Mouse (Mus musculus) liver, postnatal 0 days (tissue): ENCODE results near the gene Car12. TPM values are rescaled to one million over a fixed set of nuclear protein-coding genes. Genes with fewer than 3 reads are reported as not detected.

Experiments
- ATAC-seq: fragments of 200-750 bp; cut with Nextera tagmentation; 2 replicates; pipeline ENCODE4 v1.8.0; 2017; ENCODE audit warnings: mild to moderate bottlenecking, moderate library complexity
- DNase-seq: peaks from one replicate; pipeline ENCODE4 v3.0.0-alpha.2; 2016
- H3K27ac ChIP-seq: fragments of 300-500 bp; sonication (generic); 2 replicates; pipeline ENCODE4 v1.5.1; 2014; ENCODE audit warnings: antibody characterized with exemption, moderate library complexity, mild to moderate bottlenecking, low read depth
- H3K27me3 ChIP-seq: fragments of 300-500 bp; sonication (generic); 2 replicates; pipeline ENCODE4 v1.6.1; 2014; ENCODE audit warnings: low read length, control low read depth, mixed read lengths; ENCODE audit not compliant: insufficient read depth
- H3K36me3 ChIP-seq: fragments of 300-500 bp; sonication (generic); replicated peaks from 2 replicates; pipeline ENCODE4 v1.6.1; 2014; ENCODE audit warnings: mild to moderate bottlenecking, control low read depth, low read length, moderate library complexity, mixed read lengths; ENCODE audit not compliant: insufficient read depth
- H3K4me1 ChIP-seq: fragments of 300-500 bp; sonication (generic); 2 replicates; pipeline ENCODE4 v1.6.1; 2014; ENCODE audit warnings: antibody characterized with exemption, mild to moderate bottlenecking, control low read depth; ENCODE audit not compliant: insufficient read depth
- H3K4me2 ChIP-seq: fragments of 300-500 bp; sonication (generic); 2 replicates; pipeline ENCODE4 v1.6.1; 2014; ENCODE audit warnings: low read depth, mild to moderate bottlenecking, low read length, moderate library complexity, mixed read lengths
- H3K4me3 ChIP-seq: fragments of 300-500 bp; sonication (generic); 2 replicates; pipeline ENCODE4 v1.5.1; 2014; ENCODE audit warnings: low read depth, low read length
- H3K9ac ChIP-seq: fragments of 300-500 bp; sonication (generic); replicated peaks from 2 replicates; pipeline ENCODE4 v1.6.1; 2014; ENCODE audit warnings: mild to moderate bottlenecking, moderate library complexity
- H3K9me3 ChIP-seq: fragments of 300-500 bp; sonication (generic); 2 replicates; pipeline ENCODE4 v1.6.1; 2016; ENCODE audit warnings: mild to moderate bottlenecking, control low read depth, low read length, mixed read lengths
- CTCF ChIP-seq: sonication (generic); IDR thresholded peaks from 2 replicates; pipeline ENCODE4 v1.5.1; 2016; ENCODE audit warnings: antibody characterized with exemption, low read depth
- EP300 ChIP-seq: IDR thresholded peaks from 2 replicates; pipeline ENCODE4 v1.6.1; 2016; ENCODE audit warnings: antibody characterized with exemption, low read depth, mild to moderate bottlenecking
- WGBS: fragments of 180-500 bp; shearing (Covaris S2); extraction: QIAGEN DNeasy Blood & Tissue Kit; methylation state at CpG from one replicate; pipeline ENCODE4 v1.1.7; 2014; ENCODE audit not compliant: insufficient replicate concordance; 5-methylcytosine and 5-hydroxymethylcytosine counted together
- polyA plus RNA-seq: library from polyadenylated mRNA; unstranded; fragments of >200 nt; fragmentation: Nextera tagmentation; extraction: Ambion mirVana; gene quantifications from 2 replicates; pipeline ENCODE4 v1.2.1, GENCODE M21; 2015

Gene Car12
- polyA plus RNA-seq, 1 experiment from 2014 or later = 0.12 TPM

GRCm38 (mm10) chr9:66705766-66706165 is 7.7 kb upstream of the Car12 start:
- H3K36me3 ChIP-seq = no peaks in the 10 kb centered on the region
- no peak overlapping the region for H3K27ac ChIP-seq
- no peaks in the 10 kb centered on the region for H3K27me3 ChIP-seq
- DNase-seq = peak; percentile 85
- TF ChIP-seq CTCF = peak; percentile 96
- TF ChIP-seq EP300 = no peak
- no peak overlapping the region for H3K4me3 ChIP-seq
- H3K9ac ChIP-seq = no peak overlapping the region
- no peaks in the 10 kb centered on the region for H3K9me3 ChIP-seq
- H3K4me2 ChIP-seq = no peak overlapping the region
- peak; percentile 63 for ATAC-seq
- WGBS = 25% methylated on average over 2 of the region's 2 CpGs
- no peaks in the 10 kb centered on the region for H3K4me1 ChIP-seq

- no peak for TF ChIP-seq EP300
- TF ChIP-seq CTCF = no peak
- ATAC-seq = no peak
- DNase-seq = no peak
Measured at GRCm38 (mm10) chr9:66708054-66708772, 5.3 kb upstream of the Car12 start.

GRCm38 (mm10) chr9:66708816-66709555 is 4.5 kb upstream of the Car12 start:
- TF ChIP-seq EP300 = no peak
- no peak for TF ChIP-seq CTCF
- H3K27ac ChIP-seq = no peak overlapping the region
- no peak overlapping the region for H3K4me3 ChIP-seq
- no peak for ATAC-seq
- no peak overlapping the region for H3K9ac ChIP-seq
- WGBS = 71% methylated on average over 12 of the region's 12 CpGs
- H3K36me3 ChIP-seq = no peaks in the 10 kb centered on the region
- no peaks in the 10 kb centered on the region for H3K9me3 ChIP-seq
- no peak overlapping the region for H3K4me2 ChIP-seq
- H3K27me3 ChIP-seq = peaks cover 8% of the 10 kb centered on the region; the same call in 1 of the 2 replicates
- 0 out of 2 replicates have a peak, but pooled peaks cover 5% of the 10 kb centered on the region for H3K4me1 ChIP-seq
- DNase-seq = no peak

More at GRCm38 (mm10) chr9:66708054-66708772, 5.3 kb upstream of the Car12 start:
- H3K4me1 ChIP-seq = no peaks in the 10 kb centered on the region
- no peak overlapping the region for H3K4me3 ChIP-seq
- H3K9ac ChIP-seq = no peak overlapping the region
- H3K27ac ChIP-seq = no peak overlapping the region
- H3K9me3 ChIP-seq = no peaks in the 10 kb centered on the region
- 68% methylated on average over 11 of the region's 11 CpGs for WGBS
- no peak overlapping the region for H3K4me2 ChIP-seq
- peaks cover 4% of the 10 kb centered on the region; the same call in 1 of the 2 replicates for H3K27me3 ChIP-seq
- no peaks in the 10 kb centered on the region for H3K36me3 ChIP-seq

GRCm38 (mm10) chr9:66710626-66711025 is 2.9 kb upstream of the Car12 start:
- Histone ChIP-seq H3K9ac (no peak overlapping the region), H3K9me3 (no peaks in the 10 kb centered on the region), H3K4me1 (peaks cover 11% of the 10 kb centered on the region; the same call in 1 of the 2 replicates), H3K4me2 (no peak overlapping the region), H3K27ac (no peak overlapping the region), H3K27me3 (peaks cover 13% of the 10 kb centered on the region), H3K36me3 (no peaks in the 10 kb centered on the region), H3K4me3 (no peak overlapping the region)
- DNase-seq = no peak
- TF ChIP-seq EP300 (no peak), CTCF (no peak)
- no peak for ATAC-seq
- WGBS = 61% methylated on average over 6 of the region's 6 CpGs

GRCm38 (mm10) chr9:66714022-66714515 is 583 bp downstream of the Car12 start:
- H3K27ac ChIP-seq = no peak overlapping the region
- H3K9me3 ChIP-seq = no peaks in the 10 kb centered on the region
- H3K4me3 ChIP-seq = peak overlapping the region; percentile 33
- WGBS = 17% methylated on average over 12 of the region's 12 CpGs
- peaks cover 13% of the 10 kb centered on the region for H3K27me3 ChIP-seq
- DNase-seq (no peak), ATAC-seq (no peak)
- TF ChIP-seq EP300 (no peak), CTCF (no peak)
- peaks cover 11% of the 10 kb centered on the region; the same call in 1 of the 2 replicates for H3K4me1 ChIP-seq
- H3K4me2 ChIP-seq = peak overlapping the region; percentile 72
- H3K36me3 ChIP-seq = no peaks in the 10 kb centered on the region
- H3K9ac ChIP-seq = no peak overlapping the region

- Histone ChIP-seq H3K9me3 (no peaks in the 10 kb centered on the region), H3K27me3 (peaks cover 13% of the 10 kb centered on the region), H3K9ac (no peak overlapping the region), H3K4me2 (no peak overlapping the region), H3K4me1 (peaks cover 11% of the 10 kb centered on the region; the same call in 1 of the 2 replicates), H3K36me3 (no peaks in the 10 kb centered on the region), H3K27ac (no peak overlapping the region), H3K4me3 (no peak overlapping the region)
- TF ChIP-seq CTCF (no peak), EP300 (no peak)
- ATAC-seq (no peak), DNase-seq (no peak)
- WGBS = 50% methylated on average over 2 of the region's 2 CpGs
Measured at GRCm38 (mm10) chr9:66715361-66715760, 1.9 kb downstream of the Car12 start.
